Comparison of ENCODE assay signal across 28 mouse cellular contexts in genomic region chr9:103324678-103325077, GRCm38 (mm10). TPM values are rescaled to one million over a fixed set of nuclear protein-coding genes. Genes with fewer than 3 reads are reported as not detected.
A peak's percentile ranks its signal among the peaks of the same experiment; 100 is the strongest.
DNase-seq lines count a peak whose midpoint lies in the region; ATAC-seq and TF ChIP-seq lines count a peak whose summit lies in the region.
"Had no signal": no experiment of that assay in that cellular context is flagged by ENCODE, and none has a peak within 500 bp of the region (broad histone marks: within the 10 kb centered on the region; RNA-seq: fewer than 3 reads in every experiment).

No protein-coding gene starts in this region.

- no peak overlapping the region for H3K9ac ChIP-seq in embryonic facial prominence, embryonic 14.5 days (ENCODE audit: low read depth, low read length)
- H3K9ac ChIP-seq: embryonic facial prominence, embryonic 13.5 days; forebrain, embryonic 13.5 days; hindbrain, embryonic 12.5 days; hindbrain, embryonic 15.5 days had no signal

- no peak overlapping the region for H3K4me2 ChIP-seq in embryonic facial prominence, embryonic 14.5 days (ENCODE audit: low read depth, low read length)
- H3K4me2 ChIP-seq: embryonic facial prominence, embryonic 13.5 days; forebrain, embryonic 13.5 days; heart, embryonic 11.5 days; hindbrain, embryonic 12.5 days; hindbrain, embryonic 15.5 days had no signal

- H3K4me1 ChIP-seq in embryonic facial prominence, embryonic 14.5 days (ENCODE audit: control insufficient read depth, insufficient read depth, low read length), result no peaks in the 10 kb centered on the region
- H3K4me1 ChIP-seq in embryonic facial prominence, embryonic 10.5 days, result no peaks in the 10 kb centered on the region
- H3K4me1 ChIP-seq: embryonic facial prominence, embryonic 13.5 days; forebrain, embryonic 10.5 days; forebrain, embryonic 13.5 days; hindbrain, embryonic 12.5 days; hindbrain, embryonic 15.5 days had no signal

- WGBS in embryonic facial prominence, embryonic 14.5 days, result 81% methylated on average over 1 of the region's 2 CpGs
- 100% methylated on average over 1 of the region's 2 CpGs for WGBS in embryonic facial prominence, embryonic 10.5 days

- 0 out of 2 replicates have a peak, but pooled peaks have one; percentile 18 for ATAC-seq in embryonic facial prominence, embryonic 14.5 days (ENCODE audit: low read depth)
- ATAC-seq: activated CD4-positive, CD25-positive, alpha-beta regulatory T cell, adult 4 months; forebrain, embryonic 13.5 days; forebrain, embryonic 16.5 days had no signal

- H3K27ac ChIP-seq in embryonic facial prominence, embryonic 14.5 days (replicated peaks; ENCODE audit: low read depth, low read length), result no peak overlapping the region
- no peak overlapping the region for H3K27ac ChIP-seq in embryonic facial prominence, embryonic 10.5 days (replicated peaks)
- no peak overlapping the region for H3K27ac ChIP-seq in layer of hippocampus, adult 2 months
- H3K27ac ChIP-seq: embryonic facial prominence, embryonic 13.5 days; forebrain, embryonic 10.5 days; forebrain, embryonic 13.5 days; gastrocnemius, adult 2 months; hindbrain, embryonic 12.5 days; hindbrain, embryonic 15.5 days had no signal

- peak; percentile 14 for DNase-seq in embryonic facial prominence, embryonic 14.5 days (ENCODE audit: low spot score)
- DNase-seq in embryonic facial prominence, embryonic 10.5 days (ENCODE audit: low spot score), result no peak
- DNase-seq in lung, postnatal 25 days (ENCODE audit: low spot score), result peak; percentile 14
- no peak for DNase-seq in lung, postnatal 4 days
- DNase-seq in MN1 (ENCODE audit: low spot score), result peak; percentile 6
- no peak for DNase-seq in layer of hippocampus, adult 2 months (ENCODE audit: low spot score in 2 of 2)
- DNase-seq in c-Kit-positive CD71-positive TER-119-positive erythroid progenitor cells, embryonic 14.5 days (ENCODE audit: low spot score), result no peak
- DNase-seq: adrenal gland, adult 8-10 months; adrenal gland, postnatal 25 days; B cell, adult 2 months; cerebellum, adult 11 months; cerebellum, adult 2 months; cerebellum, adult 9-11 months; cerebellum, postnatal 25 days; gastrocnemius, adult 2 months; gastrocnemius, postnatal 14 days; heart, adult 11 months had no signal

- no peaks in the 10 kb centered on the region for H3K9me3 ChIP-seq in embryonic facial prominence, embryonic 14.5 days (ENCODE audit: control insufficient read depth, low read length)
- H3K9me3 ChIP-seq in embryonic facial prominence, embryonic 10.5 days, result no peaks in the 10 kb centered on the region
- H3K9me3 ChIP-seq: embryonic facial prominence, embryonic 13.5 days; forebrain, embryonic 10.5 days; forebrain, embryonic 13.5 days; G1E; hindbrain, embryonic 12.5 days; hindbrain, embryonic 15.5 days had no signal

- no peak for TF ChIP-seq CTCF in layer of hippocampus, adult 2 months (conservative IDR thresholded peaks at IDR 0.05)

- no peak overlapping the region for H3K4me3 ChIP-seq in embryonic facial prominence, embryonic 14.5 days (ENCODE audit: low read depth, low read length)
- no peak overlapping the region for H3K4me3 ChIP-seq in embryonic facial prominence, embryonic 10.5 days
- H3K4me3 ChIP-seq in layer of hippocampus, adult 2 months, result no peak overlapping the region
- H3K4me3 ChIP-seq: embryonic facial prominence, embryonic 13.5 days; forebrain, embryonic 10.5 days; forebrain, embryonic 13.5 days; gastrocnemius, adult 2 months; hindbrain, embryonic 12.5 days; hindbrain, embryonic 15.5 days had no signal

- no peaks in the 10 kb centered on the region for H3K27me3 ChIP-seq in embryonic facial prominence, embryonic 14.5 days (replicated peaks; ENCODE audit: control insufficient read depth, insufficient read depth, low read length)
- no peaks in the 10 kb centered on the region for H3K27me3 ChIP-seq in embryonic facial prominence, embryonic 10.5 days (replicated peaks; ENCODE audit: low read depth, poor library complexity, severe bottlenecking)
- H3K27me3 ChIP-seq: CH12.LX; embryonic facial prominence, embryonic 13.5 days; forebrain, embryonic 13.5 days; hindbrain, embryonic 12.5 days; hindbrain, embryonic 15.5 days had no signal

- peaks cover 89% of the 10 kb centered on the region for H3K36me3 ChIP-seq in embryonic facial prominence, embryonic 14.5 days (ENCODE audit: control insufficient read depth, insufficient read depth, low read length)
- peaks cover 100% of the 10 kb centered on the region for H3K36me3 ChIP-seq in embryonic facial prominence, embryonic 10.5 days (replicated peaks)

RNA-seq across cellular contexts. Expression of gene Topbp1, which starts 19.7 kb away (rescaled TPM):
- 56.5 and 63.2 TPM in 2 replicates for polyA plus RNA-seq in embryonic facial prominence, embryonic 14.5 days (2014; fragmentation: Nextera tagmentation; extraction: Ambion mirVana)
- polyA plus RNA-seq in embryonic facial prominence, embryonic 10.5 days (2016; fragmentation: Nextera tagmentation; extraction: Ambion mirVana), result 86.9 and 93.9 TPM in 2 replicates
- total RNA-seq in layer of hippocampus, adult 2 months (2021), result 10 to 100 TPM; 22.4 to 22.7 TPM

RNA-seq across cellular contexts. Expression of gene 1300017J02Rik, which starts 19.8 kb away (rescaled TPM):
- polyA plus RNA-seq in embryonic facial prominence, embryonic 14.5 days (2014; fragmentation: Nextera tagmentation; extraction: Ambion mirVana), result 0.67 and 0.71 TPM in 2 replicates
- 2.9 and 4.0 TPM in 2 replicates for polyA plus RNA-seq in embryonic facial prominence, embryonic 10.5 days (2016; fragmentation: Nextera tagmentation; extraction: Ambion mirVana)
- total RNA-seq in layer of hippocampus, adult 2 months (2021), result 1 to 10 TPM in 1 of 2 experiments, not detected in 1; 1.2 TPM
- total RNA-seq: gastrocnemius, adult 2 months; heart, adult 8-10 months had no signal

RNA-seq across cellular contexts. Expression of gene Cdv3, which starts 41.0 kb away (rescaled TPM):
- polyA plus RNA-seq in embryonic facial prominence, embryonic 14.5 days (2014; fragmentation: Nextera tagmentation; extraction: Ambion mirVana), result 92.7 and 94.0 TPM in 2 replicates
- 184 and 185 TPM in 2 replicates for polyA plus RNA-seq in embryonic facial prominence, embryonic 10.5 days (2016; fragmentation: Nextera tagmentation; extraction: Ambion mirVana)
- 10 to 100 TPM; 69.3 to 72.9 TPM for total RNA-seq in layer of hippocampus, adult 2 months (2021)

Comparison
In these comparisons a context has a peak if more than half of its experiments do, and no peak if none do; other contexts are left out.
1. DNase-seq: peak in embryonic facial prominence, embryonic 14.5 days (single experiment), lung, postnatal 25 days (single experiment) and MN1 (single experiment); none in embryonic facial prominence, embryonic 10.5 days (single experiment), lung, postnatal 4 days (0 of 2), layer of hippocampus, adult 2 months (0 of 2) and c-Kit-positive CD71-positive TER-119-positive erythroid progenitor cells, embryonic 14.5 days (single experiment).